In the genomic region with DNA sequence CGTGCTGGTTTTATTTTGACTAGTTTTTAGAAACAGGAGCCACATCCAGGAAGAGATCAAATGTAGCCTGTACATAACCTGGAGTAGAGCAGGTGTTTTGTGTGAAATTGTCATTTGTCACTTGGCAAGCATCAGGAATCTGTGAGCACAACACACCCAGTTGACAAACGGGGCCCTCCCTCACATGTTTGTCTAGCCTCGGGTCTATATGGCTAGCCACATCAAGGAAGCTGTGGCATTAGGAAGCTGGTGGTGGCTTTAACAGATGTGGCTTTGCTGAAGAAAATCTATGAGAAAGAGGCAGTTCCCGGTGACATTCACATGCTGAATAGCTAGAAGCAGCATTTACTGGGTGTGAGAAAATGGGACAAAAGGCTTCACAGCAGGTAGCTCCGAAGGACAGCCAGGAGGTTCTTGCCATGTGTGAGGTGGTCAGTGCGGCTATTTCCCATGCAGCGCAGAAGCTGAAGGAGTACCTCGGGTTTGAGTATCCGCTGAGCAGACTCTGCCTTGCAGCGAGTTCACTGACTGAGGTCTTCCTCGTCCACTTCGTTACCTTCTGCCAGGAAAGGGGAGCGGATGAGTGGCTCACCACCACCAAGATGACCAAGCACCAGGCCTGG, we compare ENCODE assay signal across 18 mouse cellular contexts. TPM values are rescaled to one million over a fixed set of nuclear protein-coding genes. Genes with fewer than 3 reads are reported as not detected.
A peak's percentile ranks its signal among the peaks of the same experiment; 100 is the strongest.
DNase-seq lines count a peak whose midpoint lies in the region; ATAC-seq and TF ChIP-seq lines count a peak whose summit lies in the region.
"Had no signal": no experiment of that assay in that cellular context is flagged by ENCODE, and none has a peak within 500 bp of the region (broad histone marks: within the 10 kb centered on the region; RNA-seq: fewer than 3 reads in every experiment).

Gene Rep15, plus strand, starts transcription at position 282 of the 623 bp plus-strand sequence.

- no peaks in the 10 kb centered on the region for H3K4me1 ChIP-seq in hindbrain, embryonic 13.5 days (replicated peaks)
- peaks cover 3% of the 10 kb centered on the region; the same call in 1 of the 2 replicates for H3K4me1 ChIP-seq in hindbrain, embryonic 10.5 days (replicated peaks)
- H3K4me1 ChIP-seq in small intestine, adult 2 months (ENCODE audit: control insufficient read depth, insufficient read depth, insufficient read length, low read length) = no peaks in the 10 kb centered on the region
- H3K4me1 ChIP-seq: embryonic facial prominence, embryonic 10.5 days; hindbrain, embryonic 15.5 days had no signal

- 36% methylated on average over 13 of the region's 13 CpGs for WGBS in hindbrain, embryonic 13.5 days
- WGBS in hindbrain, embryonic 10.5 days = 39% methylated on average over 13 of the region's 13 CpGs
- WGBS in small intestine, adult 2 months = 70% methylated on average over 13 of the region's 13 CpGs

- no peak for DNase-seq in hindbrain, embryonic 10.5 days (ENCODE audit: low spot score)
- peak; percentile 7 for DNase-seq in T-cell, adult 2 months (ENCODE audit: low spot score)
- DNase-seq in cerebellum, adult 9-11 months = peak; percentile 57
- DNase-seq in layer of hippocampus, postnatal 10 days (ENCODE audit: low spot score in 2 of 2) = no peak
- DNase-seq in right cerebral cortex, adult 18-20 months = no peak
- DNase-seq: adrenal gland, postnatal 10 days; heart, postnatal 10 days; kidney, adult 8-10 months; lung, postnatal 14 days; right cerebral cortex, postnatal 25 days had no signal

- H3K4me2 ChIP-seq in hindbrain, embryonic 13.5 days = no peak within 1 kb of the TSS
- H3K4me2 ChIP-seq: hindbrain, embryonic 15.5 days; midbrain, embryonic 11.5 days had no signal

- H3K9ac ChIP-seq in hindbrain, embryonic 13.5 days = peak within 1 kb of the TSS; percentile 31; the same call in 1 of the 2 replicates
- H3K9ac ChIP-seq: hindbrain, embryonic 15.5 days; liver, embryonic 14.5 days had no signal

- no peaks in the 10 kb centered on the region for H3K27me3 ChIP-seq in hindbrain, embryonic 13.5 days
- no peaks in the 10 kb centered on the region for H3K27me3 ChIP-seq in hindbrain, embryonic 10.5 days (ENCODE audit: insufficient read depth, poor library complexity, severe bottlenecking)
- H3K27me3 ChIP-seq in small intestine, adult 2 months (ENCODE audit: control insufficient read depth, insufficient read depth, low read length) = no peaks in the 10 kb centered on the region
- H3K27me3 ChIP-seq: hindbrain, embryonic 15.5 days had no signal

- no peaks in the 10 kb centered on the region for H3K36me3 ChIP-seq in hindbrain, embryonic 13.5 days
- peaks cover 22% of the 10 kb centered on the region for H3K36me3 ChIP-seq in hindbrain, embryonic 10.5 days
- H3K36me3 ChIP-seq in small intestine, adult 2 months (ENCODE audit: control insufficient read depth, insufficient read depth, low read length) = peaks cover 14% of the 10 kb centered on the region
- H3K36me3 ChIP-seq: hindbrain, embryonic 15.5 days had no signal

- no peaks in the 10 kb centered on the region for H3K9me3 ChIP-seq in hindbrain, embryonic 13.5 days
- H3K9me3 ChIP-seq in hindbrain, embryonic 10.5 days = no peaks in the 10 kb centered on the region
- H3K9me3 ChIP-seq: embryonic facial prominence, embryonic 10.5 days; hindbrain, embryonic 15.5 days had no signal

- no peak for TF ChIP-seq POLR2A in small intestine, adult 2 months (IDR thresholded peaks at IDR 0.05; ENCODE audit: low read depth, low read length)

- no peak for TF ChIP-seq CTCF in small intestine, adult 2 months (IDR thresholded peaks at IDR 0.05; ENCODE audit: extremely low read depth, insufficient read length, insufficient replicate concordance, low read depth, low read length)

- ATAC-seq in hindbrain, embryonic 13.5 days (ENCODE audit: low FRiP score) = no peak
- ATAC-seq: forebrain, embryonic 16.5 days had no signal

- no peak within 1 kb of the TSS for H3K4me3 ChIP-seq in hindbrain, embryonic 13.5 days
- H3K4me3 ChIP-seq in hindbrain, embryonic 10.5 days = no peak within 1 kb of the TSS
- H3K4me3 ChIP-seq in small intestine, adult 2 months (ENCODE audit: low read depth, low read length) = peak within 1 kb of the TSS; percentile 37
- H3K4me3 ChIP-seq: embryonic facial prominence, embryonic 10.5 days; erythroblast, embryonic 14.5 days; hindbrain, embryonic 15.5 days had no signal

- H3K27ac ChIP-seq in hindbrain, embryonic 13.5 days = no peak within 1 kb of the TSS
- H3K27ac ChIP-seq in hindbrain, embryonic 10.5 days = no peak within 1 kb of the TSS
- peak within 1 kb of the TSS; percentile 5; the same call in 1 of the 2 replicates for H3K27ac ChIP-seq in small intestine, adult 2 months (ENCODE audit: insufficient read depth, low read depth, low read length)
- H3K27ac ChIP-seq: embryonic facial prominence, embryonic 10.5 days; hindbrain, embryonic 15.5 days; liver, embryonic 14.5 days had no signal

RNA-seq across cellular contexts. Expression of gene Rep15, which starts in this region (rescaled TPM):
- 0.48 and 0.94 TPM in 2 replicates for polyA plus RNA-seq in hindbrain, embryonic 13.5 days (2015; fragmentation: Nextera tagmentation; extraction: Ambion mirVana)
- 0.50 and 0.97 TPM in 2 replicates for polyA plus RNA-seq in hindbrain, embryonic 10.5 days (2016; fragmentation: Nextera tagmentation; extraction: Ambion mirVana)
- 5.7 and 6.3 TPM in 2 replicates for polyA plus RNA-seq in small intestine, adult 2 months (2012; rRNA removed)
- total RNA-seq in layer of hippocampus, postnatal 10 days (2021) = 1 to 10 TPM; 2.5 to 2.8 TPM
- polyA plus RNA-seq: erythroblast, embryonic 14.5 days had no signal

Comparison
In these comparisons a context has a peak if more than half of its experiments do, and no peak if none do; other contexts are left out.
1. DNase-seq: peak in T-cell, adult 2 months (single experiment) and cerebellum, adult 9-11 months (single experiment); none in hindbrain, embryonic 10.5 days (single experiment), layer of hippocampus, postnatal 10 days (0 of 2) and right cerebral cortex, adult 18-20 months (single experiment).